Mouse (Mus musculus) lung, postnatal 4 days (tissue): ENCODE data around the gene Plxna2.

Experiments
- DNase-seq, 2 experiments: peaks; one replicate each; pipeline ENCODE4 v3.0.0; 2021

Gene Plxna2

GRCm38 (mm10) chr1:194714138-194715031 lies 96.4 kb downstream of the Plxna2 start:
- DNase-seq, result no peak

DNA sequence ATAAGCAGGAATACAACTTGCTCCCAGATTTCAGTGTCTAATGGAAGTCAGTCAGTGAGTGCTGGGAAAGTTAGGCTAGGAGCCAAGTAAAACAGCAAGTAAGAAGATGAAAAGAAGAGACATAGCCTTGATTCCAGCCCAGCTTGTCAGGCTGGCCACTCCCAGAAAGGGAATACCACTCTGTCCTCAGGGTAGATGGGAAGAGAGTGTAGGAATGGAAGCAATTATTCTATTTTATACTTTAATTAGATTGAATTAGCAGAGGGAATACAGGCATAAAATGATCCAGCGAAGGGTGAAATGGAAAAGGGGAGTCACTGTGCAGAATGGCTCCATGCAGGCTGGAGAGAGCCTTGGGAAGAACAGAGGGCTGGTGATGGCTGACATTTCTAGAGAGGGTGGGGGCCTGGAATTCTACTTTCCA lies 99.4 kb downstream of the Plxna2 start:
- no peak for DNase-seq

- no peak for DNase-seq
Observed at GRCm38 (mm10) chr1:194720406-194720805, 102.4 kb downstream of the Plxna2 start.

DNA sequence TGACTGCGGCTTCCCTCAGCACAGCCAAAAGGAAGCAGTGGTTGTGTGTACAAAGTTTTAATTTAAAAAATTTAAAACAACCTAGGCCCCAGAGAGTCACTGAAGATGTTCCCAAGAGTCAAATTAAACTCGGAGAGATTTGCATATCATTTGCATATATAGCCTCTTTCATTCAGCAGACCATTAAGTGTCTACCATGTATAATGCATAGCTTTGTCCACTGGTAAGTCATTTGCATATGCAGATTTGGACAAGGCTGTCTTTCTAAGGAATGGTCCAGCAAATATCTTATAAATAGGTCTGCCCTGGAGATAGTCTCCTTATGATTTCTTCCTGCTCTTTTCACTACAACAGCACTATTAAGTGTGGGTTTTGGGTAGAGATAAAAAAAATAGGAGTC lies 103.2 kb downstream of the Plxna2 start:
- no peak for DNase-seq

DNA sequence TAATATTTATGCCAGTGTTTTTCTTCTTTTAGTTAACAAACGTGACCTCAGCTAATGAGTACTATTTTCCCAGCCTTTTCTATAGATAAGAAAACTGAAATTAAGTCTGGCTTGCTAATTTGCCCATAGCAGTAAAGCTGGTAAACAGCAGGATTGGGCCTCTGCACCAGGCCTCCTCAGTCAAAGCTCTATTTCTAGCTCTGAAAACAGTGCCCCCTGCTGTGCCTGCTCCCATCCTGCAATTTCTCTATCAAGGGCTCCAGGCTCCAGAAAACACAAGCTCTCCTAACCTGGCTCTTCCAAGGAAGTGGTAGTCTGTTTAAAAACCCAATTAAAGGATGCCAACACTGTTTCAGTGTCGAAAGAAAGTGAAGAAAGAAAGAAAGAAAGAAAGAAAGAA lies 104.3 kb downstream of the Plxna2 start:
- peak; percentile 63 to 77 for DNase-seq

- no peak for DNase-seq
Observed at GRCm38 (mm10) chr1:194734836-194735235, 116.8 kb downstream of the Plxna2 start.

DNA sequence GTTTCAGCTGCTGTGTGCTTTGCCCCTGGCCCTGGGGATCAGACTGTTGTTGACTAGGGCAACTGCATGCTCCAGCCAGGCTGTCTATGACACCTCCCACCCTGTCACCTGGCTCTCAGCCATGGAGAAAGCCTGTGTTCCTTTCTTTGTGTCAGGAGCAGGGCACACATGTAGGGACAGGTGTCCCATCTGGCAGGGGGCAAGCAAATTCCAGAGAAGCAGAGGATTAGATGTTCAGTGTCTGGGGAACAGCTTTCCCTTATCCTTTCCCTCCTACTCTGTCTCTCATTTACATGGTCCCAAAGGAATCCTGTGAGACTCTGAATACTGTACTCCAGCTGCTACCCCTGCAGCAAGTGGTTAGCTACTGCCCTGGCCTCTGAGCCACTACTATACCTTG lies 121.9 kb downstream of the Plxna2 start:
- DNase-seq, result peak; percentile 28 to 67

DNA sequence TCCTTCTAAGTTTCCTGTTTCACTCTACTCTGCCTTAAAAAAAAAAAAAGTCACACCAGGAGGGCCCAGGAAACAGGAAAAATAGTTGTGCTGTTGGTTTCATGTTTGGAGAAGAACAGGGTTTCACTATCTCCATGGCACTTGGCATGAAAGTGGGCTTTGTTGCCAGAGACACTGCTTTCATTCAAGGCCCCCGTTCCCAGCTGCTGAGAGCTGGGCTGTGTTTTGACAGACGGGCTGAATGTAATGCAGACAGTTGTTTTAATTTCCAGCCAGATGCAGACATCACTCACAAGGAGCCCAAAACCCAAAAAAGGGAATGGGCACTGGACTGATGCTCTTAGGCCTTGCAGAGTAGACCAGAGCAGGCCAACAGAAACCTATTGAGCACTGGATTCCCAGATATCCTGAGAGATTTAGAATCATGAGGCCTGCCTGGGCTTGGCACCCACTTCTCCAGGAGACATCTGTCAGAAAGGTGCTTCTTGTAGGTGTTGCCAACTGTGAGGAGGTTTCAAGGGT lies 124.9 kb downstream of the Plxna2 start:
- DNase-seq, result peak; percentile 7 to 43

DNA sequence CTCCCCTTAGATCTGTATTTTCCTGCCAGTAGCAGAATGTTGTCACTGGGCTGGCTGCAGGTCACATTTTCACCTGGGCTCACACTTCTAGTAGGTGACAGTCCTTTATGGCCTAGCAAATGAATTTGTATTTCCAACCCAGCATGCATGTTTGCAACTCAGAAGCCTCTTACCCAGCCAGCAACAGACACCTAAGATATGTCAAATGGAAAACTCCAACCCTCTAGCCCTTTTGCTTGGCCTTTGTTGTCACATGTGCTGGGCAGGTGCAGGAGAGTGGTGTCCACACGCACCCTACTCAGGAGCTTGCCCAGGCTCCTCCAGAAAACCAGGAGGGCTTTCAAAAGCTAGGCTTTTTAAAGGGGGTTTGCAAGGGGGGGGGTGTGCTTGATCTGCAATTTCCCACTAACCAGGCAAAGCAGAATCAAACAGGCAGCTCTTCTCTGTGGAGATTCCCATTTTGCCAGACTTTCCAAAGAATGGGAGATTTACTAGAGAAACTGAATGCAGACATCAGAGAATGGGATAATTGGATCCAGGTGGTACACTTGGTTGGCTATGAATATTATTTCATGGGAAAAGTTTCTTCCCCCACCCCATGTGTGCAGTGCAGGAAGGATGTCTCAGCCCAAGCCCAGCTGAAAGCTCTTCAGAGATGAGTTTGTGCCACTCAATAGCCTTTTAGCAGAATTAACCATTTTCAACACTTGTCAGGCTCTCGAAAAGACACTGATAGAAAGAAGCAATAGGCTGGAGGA lies 127.3 kb downstream of the Plxna2 start:
- no peak for DNase-seq

DNA sequence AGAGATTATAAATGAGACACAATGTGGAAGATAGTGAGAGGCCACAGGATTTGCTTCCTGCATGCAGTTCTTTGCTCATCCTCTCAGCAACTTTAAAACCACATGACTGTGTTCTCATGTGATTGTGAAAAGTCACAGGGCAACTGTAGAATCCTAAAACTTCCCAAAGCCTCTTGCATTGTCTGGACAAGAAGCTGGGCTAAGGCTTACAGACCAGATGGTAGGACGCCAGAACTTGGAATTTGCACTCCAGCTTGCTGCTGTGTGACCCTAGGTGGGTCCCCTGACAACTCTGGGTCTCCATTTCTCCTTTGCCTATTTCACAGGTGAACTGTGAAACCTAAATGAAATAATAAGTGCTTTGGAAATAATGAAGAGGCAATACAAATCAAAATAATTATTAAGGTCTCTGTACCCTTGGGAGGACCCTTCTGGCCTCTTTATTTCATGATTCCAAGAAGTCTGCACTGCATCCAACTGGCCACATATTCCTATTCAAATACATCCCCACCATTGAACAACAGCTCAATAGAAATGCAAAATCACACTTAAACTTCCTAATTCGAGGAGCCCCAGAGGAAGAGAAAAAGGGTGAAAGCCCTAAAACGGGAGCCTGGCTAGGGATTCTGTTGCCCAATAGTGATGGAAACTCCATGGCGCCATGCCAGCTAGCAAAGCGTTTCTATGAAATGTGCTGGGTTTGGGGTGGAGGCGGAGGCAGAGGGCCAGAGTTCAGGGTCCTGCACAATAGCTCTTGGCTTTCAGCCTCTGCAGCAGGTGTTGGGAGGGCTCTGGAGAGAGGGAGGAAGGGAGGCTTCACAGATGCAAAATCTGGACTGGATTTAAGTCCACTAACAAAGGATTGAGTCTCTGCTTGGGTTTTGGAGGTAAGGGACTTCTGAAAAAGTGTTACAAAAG lies 128.6 kb downstream of the Plxna2 start:
- peak; percentile 72 to 88 for DNase-seq

DNA sequence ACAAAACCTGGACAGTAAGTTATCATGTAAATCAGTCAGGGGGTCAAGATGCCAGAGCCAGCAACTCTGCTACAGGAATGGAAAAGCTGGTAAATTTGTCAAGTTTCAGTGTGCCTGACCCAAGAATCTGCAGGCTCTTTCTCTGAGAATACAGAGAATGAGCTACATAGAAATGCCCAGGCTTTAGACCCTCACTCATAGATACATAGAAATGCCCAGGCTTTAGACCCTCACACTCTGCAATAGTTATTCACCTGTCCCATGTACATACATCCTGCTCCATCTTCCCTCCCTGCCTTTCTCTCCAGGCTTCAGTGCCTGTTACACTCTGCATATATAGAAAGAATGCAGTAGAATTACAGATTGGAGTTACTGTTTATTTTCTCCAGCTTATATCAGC lies 129.2 kb downstream of the Plxna2 start:
- no peak for DNase-seq

DNA sequence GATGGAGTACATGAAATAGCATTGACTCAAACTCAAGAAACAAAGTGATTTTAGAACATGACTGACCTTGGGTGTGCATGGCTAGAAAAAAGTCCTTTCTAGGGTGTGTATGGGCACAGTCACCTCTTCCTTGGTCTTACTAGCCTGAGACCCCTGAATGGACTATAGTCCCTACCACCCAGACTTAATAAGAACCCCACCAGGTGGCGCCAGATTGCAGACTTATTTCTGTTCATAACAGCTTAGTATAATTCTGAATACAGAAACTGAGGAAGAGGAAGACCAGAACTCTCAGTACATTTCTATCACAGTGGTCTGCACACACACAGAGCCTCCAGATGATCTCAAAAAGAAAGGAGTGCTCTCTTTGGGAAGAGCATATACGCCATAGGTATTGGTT lies 135.2 kb downstream of the Plxna2 start:
- DNase-seq, result peak in 1 of 2 experiments; percentile 40

GRCm38 (mm10) chr1:194756001-194756400 lies 138.0 kb downstream of the Plxna2 start:
- DNase-seq, result no peak

DNA sequence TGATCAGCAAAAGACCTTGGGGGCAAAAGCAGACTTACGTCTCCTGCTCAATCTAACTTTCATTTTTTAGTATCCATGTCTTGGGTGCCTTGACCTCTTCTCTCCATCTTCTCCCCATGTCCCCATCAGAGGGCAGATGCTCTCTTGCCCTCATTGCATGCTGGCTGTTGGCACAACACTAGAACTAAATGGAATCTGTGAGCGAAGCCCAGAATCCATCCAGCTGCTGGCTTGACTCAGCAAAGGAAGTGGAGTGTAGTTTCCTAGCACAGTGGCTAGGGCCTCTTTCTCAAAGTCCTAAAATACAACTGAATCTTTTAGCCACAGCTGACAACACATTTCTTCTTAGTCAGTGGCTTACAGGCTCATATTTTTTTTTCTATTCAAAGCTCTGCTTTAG lies 138.4 kb downstream of the Plxna2 start:
- DNase-seq, result peak in 1 of 2 experiments; percentile 28

- DNase-seq, result no peak
Observed at GRCm38 (mm10) chr1:194756863-194757262, 138.8 kb downstream of the Plxna2 start.

GRCm38 (mm10) chr1:194761432-194762212 lies 143.6 kb downstream of the Plxna2 start:
- peak; percentile 32 to 43 for DNase-seq

DNA sequence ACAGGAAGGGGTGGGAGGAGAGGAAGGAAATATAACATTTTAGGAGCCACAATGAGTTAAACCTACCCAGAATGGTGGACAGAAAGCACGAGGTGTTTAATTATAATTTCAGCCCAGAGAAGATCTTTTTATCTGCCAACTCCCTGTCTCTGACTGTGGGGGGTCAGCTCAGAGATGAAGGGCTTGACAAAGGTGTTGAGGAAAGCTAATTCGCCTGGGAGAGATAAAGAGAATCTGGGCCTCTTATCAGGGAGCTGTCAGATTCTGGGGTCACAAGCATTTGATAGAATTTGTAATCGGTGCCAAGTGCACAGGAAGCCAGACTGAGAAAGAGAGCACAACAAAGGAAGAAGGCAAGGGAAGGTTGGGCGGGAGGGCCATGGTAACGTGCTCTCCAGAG lies 144.9 kb downstream of the Plxna2 start:
- no peak for DNase-seq

- no peak for DNase-seq
Observed at GRCm38 (mm10) chr1:194764951-194765350, 146.9 kb downstream of the Plxna2 start.

GRCm38 (mm10) chr1:194768799-194769198 lies 150.8 kb downstream of the Plxna2 start:
- no peak for DNase-seq

DNA sequence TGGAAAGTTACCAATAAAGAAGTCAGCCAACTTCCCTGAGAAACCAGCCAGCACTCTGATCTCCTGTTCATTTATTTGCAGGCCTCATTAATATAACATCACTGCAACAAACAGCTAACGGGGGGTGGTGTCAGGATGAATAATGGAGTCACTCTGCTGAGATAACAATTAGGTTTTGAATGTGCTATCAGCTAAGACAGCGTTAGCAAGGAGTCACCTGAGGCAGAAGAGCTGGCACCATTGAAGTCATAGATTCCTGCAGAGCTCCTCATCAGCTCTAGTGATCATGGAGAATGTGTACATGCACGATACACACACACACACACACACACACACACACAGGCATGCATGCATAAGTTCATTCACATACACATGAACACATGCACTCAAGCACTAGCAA lies 154.0 kb downstream of the Plxna2 start:
- DNase-seq, result no peak

- no peak for DNase-seq
Observed at GRCm38 (mm10) chr1:194773899-194774298, 155.9 kb downstream of the Plxna2 start.

DNA sequence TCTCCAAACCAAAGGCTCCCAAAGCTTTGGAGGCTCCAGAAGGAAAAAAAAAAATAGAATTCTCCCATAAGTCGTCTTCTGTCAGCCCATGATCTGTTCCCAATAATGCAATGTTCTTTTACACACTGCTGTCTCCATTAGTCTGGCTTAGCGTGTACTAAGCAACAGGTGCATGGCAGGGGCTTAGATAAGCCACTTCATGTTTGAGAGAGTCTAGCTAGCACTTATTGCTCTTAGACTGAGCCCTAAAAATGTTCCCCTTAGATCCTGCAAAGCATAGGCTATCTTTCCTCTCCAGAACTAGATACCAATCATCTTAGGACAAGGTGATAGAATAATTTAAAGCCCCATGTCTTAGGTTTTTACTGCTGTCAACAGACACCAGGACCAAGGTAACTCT lies 156.3 kb downstream of the Plxna2 start:
- no peak for DNase-seq
